Mouse (Mus musculus) gastrocnemius, postnatal 36 days (tissue): ENCODE measurements around the gene Tmem170. TPM values are rescaled to one million over a fixed set of nuclear protein-coding genes. Genes with fewer than 3 reads are reported as not detected.

ENCODE experiments used
- DNase-seq, 2 experiments: peaks; one replicate each; pipeline ENCODE4 v3.0.0; 2022
- intact Hi-C: fragments of 180-260 bp; cut with DNase I; formaldehyde crosslinking; loops from one replicate; pipeline ENCODE4 v1.15.1; 2025
- total RNA-seq, 2 experiments: library from RNA; stranded (reverse); gene quantifications; 2 replicates each; pipeline ENCODE4 v1.2.3; 2021

Gene Tmem170
- total RNA-seq, 2 experiments from 2014 or later: 1.1 to 1.9 TPM

GRCm38 (mm10) chr8:111820691-111821090 is 55.9 kb downstream of the Tmem170 start:
- intact Hi-C loops: no loop called here
- DNase-seq: no peak

- DNase-seq: no peak
- intact Hi-C loops: no loop called here
Measured at GRCm38 (mm10) chr8:111820018-111820417, 56.5 kb downstream of the Tmem170 start.

GRCm38 (mm10) chr8:111818556-111818955 is 58.0 kb downstream of the Tmem170 start:
- intact Hi-C loops: no loop called here
- no peak for DNase-seq

GRCm38 (mm10) chr8:111815078-111815477 is 61.5 kb downstream of the Tmem170 start:
- no peak for DNase-seq
- intact Hi-C loops: no loop called here

GRCm38 (mm10) chr8:111813818-111814217 is 62.7 kb downstream of the Tmem170 start:
- intact Hi-C loops: no loop called here
- no peak for DNase-seq

Other genes starting within 250 kb of the Tmem170 start
- 10 to 100 TPM; 32.4 to 34.9 TPM for gene Ldhd, start 246.4 kb downstream of the Tmem170 start, total RNA-seq
- 1 to 10 TPM; 6.8 to 9.2 TPM for gene Zfp1, start 233.3 kb downstream of the Tmem170 start, total RNA-seq
- not detected for gene Ctrb1, start 185.7 kb downstream of the Tmem170 start, total RNA-seq
- gene Bcar1, start 132.9 kb downstream of the Tmem170 start, total RNA-seq: 10 to 100 TPM in 1 of 2 experiments, 1 to 10 TPM in 1; 9.4 to 10.5 TPM
- 10 to 100 TPM; 14.6 to 17.9 TPM for gene Cfdp1, start 22.5 kb downstream of the Tmem170 start, total RNA-seq
- under 1 TPM; 0.10 to 0.20 TPM for gene Chst5, start 33.7 kb upstream of the Tmem170 start, total RNA-seq
- 1 to 10 TPM in 1 of 2 experiments, under 1 TPM in 1; 0.86 to 1.1 TPM for gene Tmem231, start 57.1 kb upstream of the Tmem170 start, total RNA-seq
- 10 to 100 TPM; 90.1 to 93.5 TPM for gene Gabarapl2, start 64.0 kb upstream of the Tmem170 start, total RNA-seq
- gene Adat1, start 115.6 kb upstream of the Tmem170 start, total RNA-seq: 1 to 10 TPM; 1.6 to 2.3 TPM
- 100 to 1,000 TPM; 101 to 113 TPM for gene Kars, start 134.6 kb upstream of the Tmem170 start, total RNA-seq
- 1 to 10 TPM; 7.5 to 9.3 TPM for gene Terf2ip, start 134.6 kb upstream of the Tmem170 start, total RNA-seq
- gene Gm6793, start 138.3 kb upstream of the Tmem170 start, total RNA-seq: not detected